Mouse (Mus musculus): ENCODE measurements around the gene Gprin2. TPM values are rescaled to one million over a fixed set of nuclear protein-coding genes. Genes with fewer than 3 reads are reported as not detected.

Gene Gprin2
- polyA plus RNA-seq, 1 experiment from 2014 or later = 0.13 TPM

DNA sequence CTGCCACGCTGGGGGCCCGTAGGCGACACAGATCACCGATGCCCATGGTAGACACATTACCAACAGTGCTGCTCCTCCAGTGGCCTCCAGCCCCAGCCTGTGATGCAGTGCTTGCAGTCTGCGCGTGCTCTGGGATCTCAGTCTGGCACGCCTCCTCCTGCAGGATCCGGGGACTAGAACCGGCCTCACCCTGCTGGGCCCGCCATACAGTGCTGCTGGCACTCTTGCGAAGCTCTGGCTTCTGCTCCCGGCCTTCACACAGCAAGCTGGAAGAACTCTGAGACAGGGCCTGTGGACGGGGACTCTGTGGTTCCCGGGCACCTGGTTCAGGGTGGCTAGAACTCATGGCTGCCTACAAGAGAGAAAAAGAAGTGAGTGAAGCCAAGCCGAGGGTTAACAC, 6.0 kb downstream of the Gprin2 start:
- no peak overlapping the region for H3K4me3 ChIP-seq
- no peak overlapping the region for H3K4me2 ChIP-seq
- H3K9me3 ChIP-seq (replicated peaks) = no peaks in the 10 kb centered on the region
- H3K27ac ChIP-seq = no peak overlapping the region
- H3K36me3 ChIP-seq = no peaks in the 10 kb centered on the region
- peaks cover 9% of the 10 kb centered on the region for H3K4me1 ChIP-seq
- H3K9ac ChIP-seq = no peak overlapping the region
- no peak for ATAC-seq
- 73% methylated on average over 15 of the region's 15 CpGs for WGBS (ENCODE audit: insufficient replicate concordance)
- peaks cover 30% of the 10 kb centered on the region for H3K27me3 ChIP-seq (replicated peaks)

GRCm38 (mm10) chr14:34193879-34194278, 7.6 kb downstream of the Gprin2 start:
- Histone ChIP-seq H3K4me1 (peaks cover 24% of the 10 kb centered on the region), H3K4me3 (no peak overlapping the region), H3K9me3 (replicated peaks) (no peaks in the 10 kb centered on the region), H3K36me3 (no peaks in the 10 kb centered on the region), H3K9ac (no peak overlapping the region), H3K4me2 (no peak overlapping the region), H3K27ac (no peak overlapping the region), H3K27me3 (replicated peaks) (peaks cover 14% of the 10 kb centered on the region)
- WGBS (ENCODE audit: insufficient replicate concordance) = 63% methylated on average over 4 of the region's 4 CpGs
- ATAC-seq = no peak

DNA sequence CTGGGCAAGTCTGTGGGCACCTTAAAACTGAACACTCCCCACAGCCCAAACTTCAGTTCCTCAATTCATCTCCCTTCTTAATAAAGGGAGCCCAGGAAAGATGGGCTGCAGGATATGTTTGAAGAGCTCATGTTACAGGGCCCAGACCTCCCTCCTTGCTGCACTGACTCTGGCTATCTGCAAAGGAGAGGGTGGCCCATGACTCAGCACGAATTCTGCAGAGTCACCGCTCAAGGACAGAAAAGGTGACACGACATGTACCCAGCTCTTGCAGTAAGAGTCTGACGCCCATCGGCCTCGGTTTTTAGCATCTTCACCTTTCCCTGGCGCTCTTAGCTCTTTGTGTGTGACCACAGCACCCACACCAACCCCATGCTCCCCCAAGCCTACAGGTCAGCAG, 11.1 kb downstream of the Gprin2 start:
- Histone ChIP-seq H3K9ac (no peak overlapping the region), H3K9me3 (replicated peaks) (no peaks in the 10 kb centered on the region), H3K27ac (peak overlapping the region; percentile 66), H3K4me1 (peaks cover 24% of the 10 kb centered on the region), H3K27me3 (replicated peaks) (no peaks in the 10 kb centered on the region; the same call in 1 of the 2 replicates), H3K36me3 (no peaks in the 10 kb centered on the region), H3K4me3 (no peak overlapping the region), H3K4me2 (peak overlapping the region; percentile 37)
- 37% methylated on average over 7 of the region's 7 CpGs for WGBS (ENCODE audit: insufficient replicate concordance)
- peak; percentile 93 for ATAC-seq

DNA sequence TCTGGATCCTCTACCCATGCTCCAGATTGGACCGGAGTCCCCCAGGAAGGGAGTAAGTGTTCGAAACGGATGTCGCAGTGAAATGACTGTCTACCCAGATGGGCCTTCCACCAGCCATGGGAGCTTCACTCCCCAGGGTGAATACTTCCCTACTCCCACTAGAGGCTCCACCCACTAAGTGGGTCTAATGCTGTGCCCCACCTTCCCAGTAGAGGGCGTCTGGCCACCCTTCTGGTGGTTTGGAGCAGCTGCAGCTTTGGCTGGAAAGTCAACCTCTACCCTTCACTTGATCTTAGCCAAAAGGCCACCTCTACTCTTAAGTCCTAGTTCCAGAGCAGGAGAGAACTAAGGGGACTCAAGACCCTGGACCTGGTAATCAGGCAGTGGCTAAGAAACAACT, 12.8 kb downstream of the Gprin2 start:
- H3K9me3 ChIP-seq (replicated peaks) = no peaks in the 10 kb centered on the region
- ATAC-seq = no peak
- no peak overlapping the region for H3K27ac ChIP-seq
- H3K4me1 ChIP-seq = peaks cover 24% of the 10 kb centered on the region
- H3K36me3 ChIP-seq = no peaks in the 10 kb centered on the region
- no peaks in the 10 kb centered on the region for H3K27me3 ChIP-seq (replicated peaks)
- 52% methylated on average over 5 of the region's 5 CpGs for WGBS (ENCODE audit: insufficient replicate concordance)
- H3K4me3 ChIP-seq = no peak overlapping the region
- H3K9ac ChIP-seq = no peak overlapping the region
- H3K4me2 ChIP-seq = no peak overlapping the region

- Histone ChIP-seq H3K9me3 (replicated peaks) (peaks cover 7% of the 10 kb centered on the region; the same call in 1 of the 2 replicates), H3K9ac (no peak overlapping the region), H3K4me2 (no peak overlapping the region), H3K36me3 (no peaks in the 10 kb centered on the region), H3K27ac (no peak overlapping the region), H3K27me3 (replicated peaks) (no peaks in the 10 kb centered on the region), H3K4me3 (no peak overlapping the region), H3K4me1 (no peaks in the 10 kb centered on the region)
- ATAC-seq = no peak
- WGBS (ENCODE audit: insufficient replicate concordance) = 70% methylated on average over 1 of the region's 1 CpGs
Observed at GRCm38 (mm10) chr14:34183101-34183500, 18.4 kb downstream of the Gprin2 start.

DNA sequence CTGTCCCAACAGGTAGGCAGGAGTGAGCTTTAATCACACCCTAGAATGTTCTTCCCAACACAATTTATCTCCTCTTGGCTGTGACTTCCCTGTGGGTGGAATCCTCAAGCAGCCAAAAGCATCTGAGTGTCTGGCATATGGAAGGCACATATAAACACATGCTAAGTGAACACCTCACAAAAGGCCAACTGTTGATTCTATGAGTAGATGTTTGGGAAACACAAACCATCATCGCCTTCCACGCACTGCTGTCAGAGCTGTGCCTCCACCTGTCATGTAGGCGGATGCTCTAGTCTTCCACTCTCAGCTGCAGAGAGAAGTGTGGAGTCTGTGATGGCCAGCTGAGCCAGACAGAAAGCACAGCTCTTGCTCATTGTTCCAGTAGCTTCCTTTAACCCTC, 22.1 kb downstream of the Gprin2 start:
- WGBS (ENCODE audit: insufficient replicate concordance) = 69% methylated on average over 3 of the region's 3 CpGs
- no peak overlapping the region for H3K4me2 ChIP-seq
- no peaks in the 10 kb centered on the region for H3K27me3 ChIP-seq (replicated peaks)
- H3K27ac ChIP-seq = no peak overlapping the region
- no peak overlapping the region for H3K9ac ChIP-seq
- ATAC-seq = no peak
- H3K9me3 ChIP-seq (replicated peaks) = peaks cover 7% of the 10 kb centered on the region; the same call in 1 of the 2 replicates
- H3K36me3 ChIP-seq = no peaks in the 10 kb centered on the region
- H3K4me1 ChIP-seq = no peaks in the 10 kb centered on the region
- no peak overlapping the region for H3K4me3 ChIP-seq

DNA sequence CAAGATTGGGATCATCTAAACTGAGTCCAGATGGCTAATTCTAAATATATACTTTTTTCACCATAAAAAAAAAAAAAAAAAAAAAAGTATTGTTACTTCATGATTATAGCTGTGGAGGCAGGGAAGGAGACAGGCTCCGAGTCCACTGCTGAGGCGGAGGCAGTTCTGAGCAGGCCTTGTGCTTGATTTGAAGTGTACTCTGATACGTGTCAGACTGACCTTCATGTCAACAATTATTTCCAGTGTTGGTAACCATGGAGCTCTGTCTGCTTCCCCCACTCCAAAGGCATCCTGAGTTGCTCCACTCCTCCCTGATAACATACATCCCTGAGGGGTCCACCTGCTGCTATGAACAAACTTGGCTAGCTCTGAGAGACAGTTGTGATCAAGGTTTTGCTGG, 30.3 kb downstream of the Gprin2 start:
- H3K27ac ChIP-seq = no peak overlapping the region
- 75% methylated on average over 3 of the region's 3 CpGs for WGBS (ENCODE audit: insufficient replicate concordance)
- no peak overlapping the region for H3K4me2 ChIP-seq
- ATAC-seq = no peak
- H3K9me3 ChIP-seq (replicated peaks) = no peaks in the 10 kb centered on the region
- H3K27me3 ChIP-seq (replicated peaks) = no peaks in the 10 kb centered on the region
- H3K4me1 ChIP-seq = no peaks in the 10 kb centered on the region
- no peak overlapping the region for H3K4me3 ChIP-seq
- no peaks in the 10 kb centered on the region for H3K36me3 ChIP-seq
- H3K9ac ChIP-seq = no peak overlapping the region

- Histone ChIP-seq H3K36me3 (no peaks in the 10 kb centered on the region), H3K4me2 (no peak overlapping the region), H3K27ac (no peak overlapping the region), H3K9me3 (replicated peaks) (no peaks in the 10 kb centered on the region), H3K4me3 (no peak overlapping the region), H3K9ac (no peak overlapping the region), H3K27me3 (replicated peaks) (peaks cover 6% of the 10 kb centered on the region; the same call in 1 of the 2 replicates), H3K4me1 (0 out of 2 replicates have a peak, but pooled peaks cover 4% of the 10 kb centered on the region)
- no peak for ATAC-seq
- 68% methylated on average over 12 of the region's 12 CpGs for WGBS (ENCODE audit: insufficient replicate concordance)
Observed at GRCm38 (mm10) chr14:34155752-34156151, 45.7 kb downstream of the Gprin2 start.

- 50% methylated on average over 9 of the region's 9 CpGs for WGBS (ENCODE audit: insufficient replicate concordance)
- ATAC-seq = 0 out of 2 replicates have a peak, but pooled peaks have one; percentile 42
- H3K4me1 ChIP-seq = 0 out of 2 replicates have a peak, but pooled peaks cover 4% of the 10 kb centered on the region
Observed at GRCm38 (mm10) chr14:34154601-34155337, 46.7 kb downstream of the Gprin2 start.

GRCm38 (mm10) chr14:34152342-34152741, 49.1 kb downstream of the Gprin2 start, which contains the start of gene Npy4r:
Npy4r (minus strand) TSS chr14:34152489.
- Histone ChIP-seq H3K4me2 (peak within 1 kb of the TSS; percentile 39), H3K4me3 (no peak within 1 kb of the TSS), H3K4me1 (0 out of 2 replicates have a peak, but pooled peaks cover 4% of the 10 kb centered on the region), H3K9ac (no peak within 1 kb of the TSS), H3K36me3 (no peaks in the 10 kb centered on the region), H3K9me3 (replicated peaks) (no peaks in the 10 kb centered on the region), H3K27ac (no peak within 1 kb of the TSS), H3K27me3 (replicated peaks) (peaks cover 15% of the 10 kb centered on the region)
- ATAC-seq = peak; percentile 75
- WGBS (ENCODE audit: insufficient replicate concordance) = 11% methylated on average over 16 of the region's 16 CpGs

More at GRCm38 (mm10) chr14:34154601-34155337, 46.7 kb downstream of the Gprin2 start:
- no peak overlapping the region for H3K9ac ChIP-seq
- H3K4me3 ChIP-seq = no peak overlapping the region
- peaks cover 8% of the 10 kb centered on the region for H3K27me3 ChIP-seq (replicated peaks)
- H3K36me3 ChIP-seq = no peaks in the 10 kb centered on the region
- H3K27ac ChIP-seq = no peak overlapping the region
- H3K4me2 ChIP-seq = no peak overlapping the region
- no peaks in the 10 kb centered on the region for H3K9me3 ChIP-seq (replicated peaks)

DNA sequence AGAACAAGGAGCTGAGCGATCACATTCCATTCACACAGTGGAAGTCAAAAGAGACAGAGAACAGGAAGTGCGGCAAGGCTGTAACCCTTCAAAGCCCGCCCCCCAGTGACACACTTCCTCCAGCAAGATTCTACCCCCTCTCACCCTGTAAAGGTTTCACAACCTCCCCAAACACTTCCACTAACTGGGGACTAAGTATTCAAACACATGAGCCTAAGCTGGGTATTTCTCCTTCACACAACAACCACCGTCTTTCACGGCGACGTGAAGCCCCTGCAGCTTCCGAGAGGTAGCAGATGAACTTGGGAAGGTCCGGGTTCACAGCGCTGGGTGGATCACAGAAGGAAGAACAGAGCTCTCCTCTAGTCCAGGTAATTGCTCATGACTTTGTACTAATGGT, 58.5 kb downstream of the Gprin2 start:
- Histone ChIP-seq H3K27ac (no peak overlapping the region), H3K9me3 (replicated peaks) (no peaks in the 10 kb centered on the region), H3K4me2 (no peak overlapping the region), H3K9ac (no peak overlapping the region), H3K27me3 (replicated peaks) (no peaks in the 10 kb centered on the region), H3K4me3 (no peak overlapping the region), H3K36me3 (no peaks in the 10 kb centered on the region), H3K4me1 (no peaks in the 10 kb centered on the region)
- 71% methylated on average over 10 of the region's 10 CpGs for WGBS (ENCODE audit: insufficient replicate concordance)
- ATAC-seq = no peak

GRCm38 (mm10) chr14:34142316-34142715, 59.1 kb downstream of the Gprin2 start:
- Histone ChIP-seq H3K4me1 (no peaks in the 10 kb centered on the region), H3K36me3 (no peaks in the 10 kb centered on the region), H3K27me3 (replicated peaks) (no peaks in the 10 kb centered on the region), H3K9ac (no peak overlapping the region), H3K27ac (no peak overlapping the region), H3K4me2 (no peak overlapping the region), H3K4me3 (no peak overlapping the region), H3K9me3 (replicated peaks) (no peaks in the 10 kb centered on the region)
- ATAC-seq = no peak
- WGBS (ENCODE audit: insufficient replicate concordance) = 38% methylated on average over 1 of the region's 1 CpGs

Data from liver, embryonic 12.5 days (tissue).